Mouse (Mus musculus): ENCODE results near the gene Bfsp1.

The Bfsp1 gene

GRCm38 (mm10) chr2:143862484-143863231 lies at the start of gene Bfsp1:
Gene Bfsp1, minus strand, starts transcription at chr2:143863173.
- H3K9me3 ChIP-seq (ENCODE audit: low read length): no peaks in the 10 kb centered on the region
- H3K27me3 ChIP-seq (ENCODE audit: insufficient read depth, low read length): peaks cover 25% of the 10 kb centered on the region
- peak within 1 kb of the TSS; percentile 77 for H3K4me3 ChIP-seq (replicated peaks; ENCODE audit: low read length)
- no peaks in the 10 kb centered on the region; the same call in 1 of the 2 replicates for H3K4me1 ChIP-seq (replicated peaks; ENCODE audit: low read depth, low read length)
- TF ChIP-seq POU5F1 (IDR thresholded peaks at IDR 0.05; ENCODE audit: borderline replicate concordance, low read length) (no peak), CTCF (conservative IDR thresholded peaks at IDR 0.05; ENCODE audit: low read length) (no peak), NANOG (IDR thresholded peaks at IDR 0.05; ENCODE audit: borderline replicate concordance, low read length) (no peak)
- no peaks in the 10 kb centered on the region for H3K36me3 ChIP-seq (ENCODE audit: insufficient read depth, low read length)

- no peaks in the 10 kb centered on the region for H3K27me3 ChIP-seq (ENCODE audit: insufficient read depth, low read length)
- no peaks in the 10 kb centered on the region for H3K9me3 ChIP-seq (ENCODE audit: low read length)
- TF ChIP-seq NANOG (IDR thresholded peaks at IDR 0.05; ENCODE audit: borderline replicate concordance, low read length): no peak
- TF ChIP-seq POU5F1 (IDR thresholded peaks at IDR 0.05; ENCODE audit: borderline replicate concordance, low read length): no peak
- no peak for TF ChIP-seq CTCF (conservative IDR thresholded peaks at IDR 0.05; ENCODE audit: low read length)
- peaks cover 44% of the 10 kb centered on the region for H3K4me1 ChIP-seq (replicated peaks; ENCODE audit: low read depth, low read length)
- H3K36me3 ChIP-seq (ENCODE audit: insufficient read depth, low read length): no peaks in the 10 kb centered on the region
- H3K4me3 ChIP-seq (replicated peaks; ENCODE audit: low read length): no peak overlapping the region
Observed at GRCm38 (mm10) chr2:143912199-143912598, 49.2 kb upstream of the Bfsp1 start.

- Histone ChIP-seq H3K9me3 (ENCODE audit: low read length) (no peaks in the 10 kb centered on the region), H3K4me1 (replicated peaks; ENCODE audit: low read depth, low read length) (peaks cover 37% of the 10 kb centered on the region), H3K4me3 (replicated peaks; ENCODE audit: low read length) (no peak overlapping the region), H3K36me3 (ENCODE audit: insufficient read depth, low read length) (no peaks in the 10 kb centered on the region), H3K27me3 (ENCODE audit: insufficient read depth, low read length) (no peaks in the 10 kb centered on the region)
- TF ChIP-seq CTCF (conservative IDR thresholded peaks at IDR 0.05; ENCODE audit: low read length) (no peak), NANOG (IDR thresholded peaks at IDR 0.05; ENCODE audit: borderline replicate concordance, low read length) (no peak), POU5F1 (IDR thresholded peaks at IDR 0.05; ENCODE audit: borderline replicate concordance, low read length) (no peak)
Observed at GRCm38 (mm10) chr2:143909230-143909629, 46.3 kb upstream of the Bfsp1 start.

- TF ChIP-seq CTCF (conservative IDR thresholded peaks at IDR 0.05; ENCODE audit: low read length): no peak
- no peak for TF ChIP-seq NANOG (IDR thresholded peaks at IDR 0.05; ENCODE audit: borderline replicate concordance, low read length)
- TF ChIP-seq POU5F1 (IDR thresholded peaks at IDR 0.05; ENCODE audit: borderline replicate concordance, low read length): no peak
- H3K36me3 ChIP-seq (ENCODE audit: insufficient read depth, low read length): no peaks in the 10 kb centered on the region
- H3K9me3 ChIP-seq (ENCODE audit: low read length): no peaks in the 10 kb centered on the region
- H3K4me1 ChIP-seq (replicated peaks; ENCODE audit: low read depth, low read length): peaks cover 16% of the 10 kb centered on the region
- no peak overlapping the region for H3K4me3 ChIP-seq (replicated peaks; ENCODE audit: low read length)
- no peaks in the 10 kb centered on the region for H3K27me3 ChIP-seq (ENCODE audit: insufficient read depth, low read length)
Observed at GRCm38 (mm10) chr2:143904896-143905295, 41.9 kb upstream of the Bfsp1 start.

- peaks cover 9% of the 10 kb centered on the region for H3K4me1 ChIP-seq (replicated peaks; ENCODE audit: low read depth, low read length)
- TF ChIP-seq POU5F1 (IDR thresholded peaks at IDR 0.05; ENCODE audit: borderline replicate concordance, low read length): no peak
- no peak for TF ChIP-seq CTCF (conservative IDR thresholded peaks at IDR 0.05; ENCODE audit: low read length)
- TF ChIP-seq NANOG (IDR thresholded peaks at IDR 0.05; ENCODE audit: borderline replicate concordance, low read length): no peak
- no peaks in the 10 kb centered on the region for H3K36me3 ChIP-seq (ENCODE audit: insufficient read depth, low read length)
- H3K4me3 ChIP-seq (replicated peaks; ENCODE audit: low read length): no peak overlapping the region
- H3K27me3 ChIP-seq (ENCODE audit: insufficient read depth, low read length): no peaks in the 10 kb centered on the region
- H3K9me3 ChIP-seq (ENCODE audit: low read length): no peaks in the 10 kb centered on the region
Observed at GRCm38 (mm10) chr2:143903376-143904045, 40.5 kb upstream of the Bfsp1 start.

- Histone ChIP-seq H3K4me1 (replicated peaks; ENCODE audit: low read depth, low read length) (peaks cover 6% of the 10 kb centered on the region; the same call in 1 of the 2 replicates), H3K36me3 (ENCODE audit: insufficient read depth, low read length) (no peaks in the 10 kb centered on the region), H3K27me3 (ENCODE audit: insufficient read depth, low read length) (no peaks in the 10 kb centered on the region), H3K9me3 (ENCODE audit: low read length) (no peaks in the 10 kb centered on the region), H3K4me3 (replicated peaks; ENCODE audit: low read length) (no peak overlapping the region)
- TF ChIP-seq POU5F1 (IDR thresholded peaks at IDR 0.05; ENCODE audit: borderline replicate concordance, low read length): no peak
- TF ChIP-seq CTCF (conservative IDR thresholded peaks at IDR 0.05; ENCODE audit: low read length): no peak
- no peak for TF ChIP-seq NANOG (IDR thresholded peaks at IDR 0.05; ENCODE audit: borderline replicate concordance, low read length)
Observed at GRCm38 (mm10) chr2:143900821-143901351, 37.9 kb upstream of the Bfsp1 start.

- H3K36me3 ChIP-seq (ENCODE audit: insufficient read depth, low read length): no peaks in the 10 kb centered on the region
- no peaks in the 10 kb centered on the region for H3K9me3 ChIP-seq (ENCODE audit: low read length)
- no peak overlapping the region for H3K4me3 ChIP-seq (replicated peaks; ENCODE audit: low read length)
- peaks cover 6% of the 10 kb centered on the region; the same call in 1 of the 2 replicates for H3K4me1 ChIP-seq (replicated peaks; ENCODE audit: low read depth, low read length)
- no peaks in the 10 kb centered on the region for H3K27me3 ChIP-seq (ENCODE audit: insufficient read depth, low read length)
- TF ChIP-seq NANOG (IDR thresholded peaks at IDR 0.05; ENCODE audit: borderline replicate concordance, low read length) (no peak), POU5F1 (IDR thresholded peaks at IDR 0.05; ENCODE audit: borderline replicate concordance, low read length) (no peak), CTCF (conservative IDR thresholded peaks at IDR 0.05; ENCODE audit: low read length) (no peak)
Observed at GRCm38 (mm10) chr2:143899470-143900220, 36.7 kb upstream of the Bfsp1 start.
